Mouse (Mus musculus) neural tube, embryonic 15.5 days (tissue): ENCODE measurements at regions not wholly inside any gene's neighbourhood (a gene's known extent, or its start where the extent isn't known, plus 50 kb on each side); places are given as distances from the start of the nearest gene placed in this dataset. TPM values are rescaled to one million over a fixed set of nuclear protein-coding genes. Genes with fewer than 3 reads are reported as not detected.

ENCODE experiments used
- ATAC-seq: fragments of 200-750 bp; cut with Nextera tagmentation; 2 replicates; pipeline ENCODE4 v1.8.0; 2017; ENCODE audit warnings: mild to moderate bottlenecking, moderate TSS enrichment, moderate library complexity; ENCODE audit not compliant: low FRiP score
- H3K27ac ChIP-seq: fragments of 300-500 bp; sonication (generic); replicated peaks from 2 replicates; pipeline ENCODE4 v1.5.1; 2015; ENCODE audit warnings: mild to moderate bottlenecking, inconsistent platforms
- H3K27me3 ChIP-seq: fragments of 300-500 bp; sonication (generic); replicated peaks from 2 replicates; pipeline ENCODE4 v1.6.1; 2015; ENCODE audit warnings: inconsistent platforms
- H3K36me3 ChIP-seq: fragments of 300-500 bp; sonication (generic); 2 replicates; pipeline ENCODE4 v1.6.1; 2015; ENCODE audit warnings: inconsistent platforms
- H3K4me1 ChIP-seq: fragments of 300-500 bp; sonication (generic); 2 replicates; pipeline ENCODE4 v1.6.1; 2015; ENCODE audit warnings: inconsistent platforms
- H3K4me2 ChIP-seq: fragments of 300-500 bp; sonication (generic); 2 replicates; pipeline ENCODE4 v1.6.1; 2015; ENCODE audit warnings: inconsistent platforms, mild to moderate bottlenecking, moderate library complexity
- H3K4me3 ChIP-seq: fragments of 300-500 bp; sonication (generic); replicated peaks from 2 replicates; pipeline ENCODE4 v1.5.1; 2015; ENCODE audit warnings: mild to moderate bottlenecking, inconsistent platforms
- H3K9ac ChIP-seq: fragments of 300-500 bp; sonication (generic); replicated peaks from 2 replicates; pipeline ENCODE4 v1.6.1; 2015; ENCODE audit warnings: mild to moderate bottlenecking, inconsistent platforms
- H3K9me3 ChIP-seq: fragments of 300-500 bp; sonication (generic); replicated peaks from 2 replicates; pipeline ENCODE4 v1.6.1; 2016; ENCODE audit warnings: inconsistent platforms
- WGBS: fragments of 180-500 bp; shearing (Covaris S2); methylation state at CpG from one replicate; pipeline ENCODE4 v1.1.7; 2015; ENCODE audit warnings: mixed read lengths; 5-methylcytosine and 5-hydroxymethylcytosine counted together
- microRNA-seq: library from miRNA; unstranded; fragments of <30 nt; microRNA quantifications from one replicate; pipeline ENCODE4, GENCODE M21; 2017

DNA sequence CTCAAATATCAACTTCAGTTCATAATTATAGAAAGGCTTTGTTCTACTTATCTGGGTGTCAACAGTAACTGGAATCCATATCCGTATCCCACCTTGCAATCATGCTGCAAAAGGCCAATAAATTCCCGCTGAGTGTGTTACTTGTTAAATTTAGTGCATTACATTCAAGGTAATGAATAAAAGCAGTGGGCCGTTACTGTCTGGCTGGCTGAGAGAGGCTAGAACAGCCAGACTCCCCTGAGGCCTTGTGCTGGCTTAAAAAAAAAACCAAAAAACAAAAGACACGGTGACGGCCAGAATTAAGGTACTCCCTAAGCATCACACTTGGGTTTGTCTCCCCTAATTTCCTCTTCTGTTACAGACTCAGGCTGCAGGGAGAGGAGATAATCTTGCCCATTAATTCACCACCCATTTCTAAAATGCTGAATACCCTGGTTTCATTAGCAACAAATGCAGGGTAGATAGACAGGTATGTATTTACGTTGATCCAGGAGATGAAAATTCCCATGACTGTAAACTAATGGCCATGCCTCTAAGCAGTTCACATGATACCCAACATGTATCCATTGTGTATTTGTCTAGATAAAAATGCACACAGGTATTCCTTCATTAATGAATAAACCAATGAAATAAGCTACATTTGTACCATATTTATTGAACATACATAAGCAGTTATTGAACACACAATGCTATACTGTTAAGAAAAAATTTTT is 74.1 kb upstream of the Gm11146 start:
- no peak overlapping the region for H3K9ac ChIP-seq
- no peaks in the 10 kb centered on the region for H3K36me3 ChIP-seq
- no peak overlapping the region for H3K4me2 ChIP-seq
- no peak overlapping the region for H3K4me3 ChIP-seq
- WGBS = 14% methylated on average over 6 of the region's 6 CpGs
- H3K9me3 ChIP-seq = no peaks in the 10 kb centered on the region
- peak; percentile 60; the same call in 1 of the 2 replicates for ATAC-seq
- peak overlapping the region; percentile 80 for H3K27ac ChIP-seq
- peaks cover 8% of the 10 kb centered on the region for H3K4me1 ChIP-seq
- H3K27me3 ChIP-seq = no peaks in the 10 kb centered on the region

DNA sequence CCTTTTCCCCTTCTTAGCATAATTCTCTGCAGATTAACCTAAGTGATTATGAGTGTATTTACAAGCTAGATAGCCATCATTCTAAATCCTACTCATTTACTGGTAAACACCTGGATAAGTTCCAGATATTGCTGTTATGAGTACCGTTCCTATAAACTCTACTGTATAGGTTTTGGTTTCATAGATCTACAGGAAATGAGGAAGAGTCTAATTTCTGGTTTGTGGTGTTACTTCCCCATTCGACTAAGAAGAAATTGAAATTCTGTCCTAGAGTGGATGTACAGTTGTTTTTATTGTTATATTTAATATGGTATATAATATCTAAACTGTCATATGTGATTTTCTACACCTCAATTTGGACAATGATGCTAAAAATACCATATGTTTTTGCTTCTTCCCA is 69.4 kb upstream of the Gm11146 start:
- Histone ChIP-seq H3K4me2 (no peak overlapping the region), H3K4me1 (peaks cover 11% of the 10 kb centered on the region), H3K36me3 (0 out of 2 replicates have a peak, but pooled peaks cover 3% of the 10 kb centered on the region), H3K9me3 (no peaks in the 10 kb centered on the region), H3K27me3 (no peaks in the 10 kb centered on the region), H3K9ac (no peak overlapping the region), H3K4me3 (no peak overlapping the region), H3K27ac (no peak overlapping the region)
- WGBS = 93% methylated on average over 2 of the region's 2 CpGs
- ATAC-seq = no peak

GRCm38 (mm10) chr16:77665781-77666180 is 63.9 kb upstream of the Gm11146 start:
- 76% methylated on average over 4 of the region's 4 CpGs for WGBS
- no peak overlapping the region for H3K4me2 ChIP-seq
- 0 out of 2 replicates have a peak, but pooled peaks cover 3% of the 10 kb centered on the region for H3K36me3 ChIP-seq
- no peak for ATAC-seq
- H3K9me3 ChIP-seq = no peaks in the 10 kb centered on the region
- H3K27me3 ChIP-seq = no peaks in the 10 kb centered on the region
- no peak overlapping the region for H3K9ac ChIP-seq
- peaks cover 40% of the 10 kb centered on the region for H3K4me1 ChIP-seq
- H3K4me3 ChIP-seq = no peak overlapping the region
- 0 out of 2 replicates have a peak overlapping the region, but pooled peaks have one; percentile 28 for H3K27ac ChIP-seq

- H3K4me2 ChIP-seq = peak overlapping the region; percentile 37
- no peak overlapping the region for H3K4me3 ChIP-seq
- H3K36me3 ChIP-seq = no peaks in the 10 kb centered on the region
- peaks cover 40% of the 10 kb centered on the region for H3K4me1 ChIP-seq
- H3K27me3 ChIP-seq = no peaks in the 10 kb centered on the region
- H3K9me3 ChIP-seq = no peaks in the 10 kb centered on the region
- H3K27ac ChIP-seq = peak overlapping the region; percentile 88
- peak; percentile 94 for ATAC-seq
- WGBS = 7% methylated on average over 4 of the region's 4 CpGs
- H3K9ac ChIP-seq = no peak overlapping the region
Measured at GRCm38 (mm10) chr16:77662107-77662518, 60.2 kb upstream of the Gm11146 start.

DNA sequence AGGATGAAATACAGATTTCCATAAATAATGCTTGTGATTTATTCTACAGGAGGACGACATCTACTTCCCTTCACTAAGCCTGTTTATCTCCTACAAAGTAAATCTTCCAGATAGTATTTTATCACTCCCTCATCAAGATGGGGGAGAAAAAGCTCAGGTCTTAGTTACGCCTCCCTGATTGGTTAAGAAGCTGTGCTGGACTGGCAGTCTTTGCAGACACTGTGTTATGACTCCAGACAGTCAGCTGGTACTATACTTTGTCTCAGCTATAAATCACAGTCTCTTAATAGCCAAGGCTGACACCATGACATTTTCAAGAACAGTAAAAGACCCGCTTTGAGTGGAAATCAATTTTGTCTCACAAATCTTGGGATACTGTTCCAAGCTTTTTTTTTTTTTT is 51.4 kb upstream of the Gm11146 start:
- Histone ChIP-seq H3K4me2 (no peak overlapping the region), H3K9me3 (no peaks in the 10 kb centered on the region), H3K4me3 (no peak overlapping the region), H3K27me3 (no peaks in the 10 kb centered on the region), H3K36me3 (no peaks in the 10 kb centered on the region), H3K4me1 (peaks cover 9% of the 10 kb centered on the region), H3K27ac (no peak overlapping the region; the same call in 1 of the 2 replicates), H3K9ac (no peak overlapping the region)
- peak; percentile 60; the same call in 1 of the 2 replicates for ATAC-seq
- WGBS = 14% methylated on average over 3 of the region's 3 CpGs

Small RNAs in the stretch of these regions (microRNA-seq; reads per million reads assigned to microRNA genes)
- not detected for gene Gm25025
